Comparison of ENCODE assay signal across 25 mouse cellular contexts in genomic region chr2:163525761-163526243, GRCm38 (mm10). TPM values are rescaled to one million over a fixed set of nuclear protein-coding genes. Genes with fewer than 3 reads are reported as not detected.
DNase-seq lines count a peak whose midpoint lies in the region; ATAC-seq and TF ChIP-seq lines count a peak whose summit lies in the region.
"Had no signal": no experiment of that assay in that cellular context is flagged by ENCODE, and none has a peak within 500 bp of the region (broad histone marks: within the 10 kb centered on the region; RNA-seq: fewer than 3 reads in every experiment).

No protein-coding gene starts in this region.

- no peak overlapping the region for H3K4me2 ChIP-seq in liver, embryonic 12.5 days
- H3K4me2 ChIP-seq: embryonic facial prominence, embryonic 15.5 days; forebrain, embryonic 12.5 days; heart, embryonic 15.5 days; liver, embryonic 13.5 days; neural tube, embryonic 12.5 days had no signal

- no peak overlapping the region for H3K4me3 ChIP-seq in liver, adult 2 months (ENCODE audit: insufficient read depth, low read depth, low read length)
- H3K4me3 ChIP-seq in liver, embryonic 12.5 days = no peak overlapping the region
- no peak overlapping the region for H3K4me3 ChIP-seq in MEL (ENCODE audit: control insufficient read depth in 1 of 2, insufficient read depth in 1 of 2, low read depth in 2 of 2, low read length in 2 of 2)
- H3K4me3 ChIP-seq: embryonic facial prominence, embryonic 15.5 days; forebrain, embryonic 12.5 days; heart, embryonic 15.5 days; liver, embryonic 13.5 days; megakaryocyte, embryonic 14.5 days; neural tube, embryonic 12.5 days had no signal

- TF ChIP-seq RAD21 in MEL (IDR thresholded peaks at IDR 0.05; ENCODE audit: low read depth, low read length) = no peak

- no peak overlapping the region for H3K27ac ChIP-seq in liver, adult 2 months (replicated peaks; ENCODE audit: insufficient read depth, low read depth, low read length)
- H3K27ac ChIP-seq in liver, embryonic 12.5 days = no peak overlapping the region
- peak overlapping the region; percentile 54; the same call in 1 of the 2 replicates for H3K27ac ChIP-seq in MEL (ENCODE audit: control insufficient read depth, low read depth, low read length)
- H3K27ac ChIP-seq: embryonic facial prominence, embryonic 15.5 days; forebrain, embryonic 12.5 days; heart, embryonic 15.5 days; liver, embryonic 13.5 days; neural tube, embryonic 12.5 days had no signal

- no peaks in the 10 kb centered on the region for H3K9me3 ChIP-seq in liver, embryonic 12.5 days (replicated peaks)
- no peaks in the 10 kb centered on the region for H3K9me3 ChIP-seq in MEL (replicated peaks; ENCODE audit: insufficient read depth, low read length)
- H3K9me3 ChIP-seq: embryonic facial prominence, embryonic 15.5 days; forebrain, embryonic 12.5 days; G1E; heart, embryonic 15.5 days; liver, embryonic 13.5 days; megakaryocyte, embryonic 14.5 days; neural tube, embryonic 12.5 days had no signal

- TF ChIP-seq EP300 in MEL (IDR thresholded peaks at IDR 0.05; ENCODE audit: low read depth in 1 of 2, low read length in 2 of 2) = peak; percentile 92 to 98

- H3K27me3 ChIP-seq in liver, adult 2 months (ENCODE audit: control insufficient read depth, insufficient read depth, low read length) = no peaks in the 10 kb centered on the region
- H3K27me3 ChIP-seq in liver, embryonic 12.5 days (replicated peaks) = 0 out of 2 replicates have a peak, but pooled peaks cover 7% of the 10 kb centered on the region
- no peaks in the 10 kb centered on the region for H3K27me3 ChIP-seq in MEL (ENCODE audit: control insufficient read depth in 1 of 2, insufficient read depth in 2 of 2, low read length in 2 of 2)
- H3K27me3 ChIP-seq: embryonic facial prominence, embryonic 15.5 days; forebrain, embryonic 12.5 days; heart, embryonic 15.5 days; liver, embryonic 13.5 days; neural tube, embryonic 12.5 days had no signal

- TF ChIP-seq POLR2A in liver, adult 2 months (IDR thresholded peaks at IDR 0.05; ENCODE audit: extremely low read depth, insufficient read depth, low read length) = no peak
- no peak for TF ChIP-seq POLR2A in MEL (IDR thresholded peaks at IDR 0.05; ENCODE audit: control insufficient read depth in 1 of 2, insufficient read depth in 1 of 2, low read depth in 1 of 2, low read length in 2 of 2, poor library complexity in 1 of 2)

- whole genome bisulfite sequencing in liver, adult 2 months = 71% methylated on average over 7 of the region's 7 CpGs
- WGBS in liver, embryonic 12.5 days (ENCODE audit: insufficient replicate concordance) = 45% methylated on average over 7 of the region's 7 CpGs

- TF ChIP-seq CTCF in liver, adult 2 months (IDR thresholded peaks at IDR 0.05; ENCODE audit: low read depth, low read length) = peak; percentile 38
- TF ChIP-seq CTCF in MEL (IDR thresholded peaks at IDR 0.05 in 2 of 3, conservative IDR thresholded peaks at IDR 0.05 in 1 of 3; ENCODE audit: control insufficient read depth in 1 of 3, insufficient read depth in 1 of 3, low read depth in 2 of 3, low read length in 3 of 3, poor library complexity in 1 of 3, severe bottlenecking in 1 of 3) = peak; percentile 5 to 24 (median 8); a peak in 2 of 6 replicates

- H3K9ac ChIP-seq in liver, adult 2 months (ENCODE audit: low read depth, low read length) = no peak overlapping the region
- H3K9ac ChIP-seq in liver, embryonic 12.5 days = no peak overlapping the region
- no peak overlapping the region for H3K9ac ChIP-seq in MEL (ENCODE audit: control insufficient read depth, low read depth, low read length, poor library complexity, severe bottlenecking)
- H3K9ac ChIP-seq: embryonic facial prominence, embryonic 15.5 days; forebrain, embryonic 12.5 days; heart, embryonic 15.5 days; liver, embryonic 13.5 days; neural tube, embryonic 12.5 days had no signal

- H3K79me2 ChIP-seq in liver, adult 2 months (ENCODE audit: control insufficient read depth, insufficient read depth, low read length) = no peaks in the 10 kb centered on the region
- no peaks in the 10 kb centered on the region for H3K79me2 ChIP-seq in MEL (ENCODE audit: control insufficient read depth, insufficient read depth, low read length, poor library complexity)

- DNase-seq in cerebellum, postnatal 10 days = peak; percentile 28 to 53
- no peak for DNase-seq in cerebellum, postnatal 4 days (ENCODE audit: low spot score in 2 of 2)
- no peak for DNase-seq in liver, adult 2 months (ENCODE audit: extremely low read depth, low read depth, low spot score)
- DNase-seq in MEL (ENCODE audit: low read depth, low spot score) = peak; percentile 72
- no peak for DNase-seq in ovary, postnatal 10 days (ENCODE audit: low spot score)
- DNase-seq: cerebellum, adult 11 months; kidney, postnatal 36 days; liver, embryonic 13.5 days had no signal

- ATAC-seq in liver, embryonic 12.5 days = no peak
- ATAC-seq in megakaryocyte-erythroid progenitor cell, adult 5-6 weeks (replicated peaks; ENCODE audit: low FRiP score, low TSS enrichment, poor library complexity, severe bottlenecking) = peak; percentile 41; the same call in 1 of the 2 replicates
- no peak for ATAC-seq in monocyte, adult 5-6 weeks (replicated peaks; ENCODE audit: insufficient number of reproducible peaks, low FRiP score, low TSS enrichment, poor library complexity, severe bottlenecking)
- ATAC-seq: intestine, embryonic 16.5 days had no signal

- peaks cover 5% of the 10 kb centered on the region for H3K36me3 ChIP-seq in liver, adult 2 months (ENCODE audit: control insufficient read depth, insufficient read depth, low read length)
- H3K36me3 ChIP-seq in liver, embryonic 12.5 days = no peaks in the 10 kb centered on the region
- H3K36me3 ChIP-seq in MEL (ENCODE audit: control insufficient read depth in 1 of 2, insufficient read depth in 2 of 2, low read length in 2 of 2) = peaks cover 0 to 23% of the 10 kb centered on the region in 2 experiments; a peak in 2 of 4 replicates
- H3K36me3 ChIP-seq: embryonic facial prominence, embryonic 15.5 days; forebrain, embryonic 12.5 days; G1E; heart, embryonic 15.5 days; liver, embryonic 13.5 days; neural tube, embryonic 12.5 days had no signal

- no peaks in the 10 kb centered on the region for H3K4me1 ChIP-seq in liver, adult 2 months (ENCODE audit: control insufficient read depth, insufficient read depth, low read length)
- no peaks in the 10 kb centered on the region for H3K4me1 ChIP-seq in liver, embryonic 12.5 days
- H3K4me1 ChIP-seq in MEL (ENCODE audit: control insufficient read depth in 1 of 2, insufficient read depth in 2 of 2, low read length in 2 of 2) = peaks cover 15 to 24% of the 10 kb centered on the region in 2 experiments
- H3K4me1 ChIP-seq: embryonic facial prominence, embryonic 15.5 days; forebrain, embryonic 12.5 days; heart, embryonic 15.5 days; liver, embryonic 13.5 days; megakaryocyte, embryonic 14.5 days; neural tube, embryonic 12.5 days had no signal

TF ChIP-seq in MEL, 35 proteins besides CTCF, POLR2A, EP300 and RAD21 (continues in another document):
- TF ChIP-seq GATA1 (IDR thresholded peaks at IDR 0.05; ENCODE audit: low read depth, low read length) (peak; percentile 96), TAL1 (IDR thresholded peaks at IDR 0.05; ENCODE audit: low read length) (peak; percentile 43), MAX (IDR thresholded peaks at IDR 0.05; ENCODE audit: low read length) (no peak), BHLHE40 (IDR thresholded peaks at IDR 0.05; ENCODE audit: borderline replicate concordance, low read depth, low read length) (peak; percentile 62; the same call in 1 of the 2 replicates), ETS1 (IDR thresholded peaks at IDR 0.05; ENCODE audit: low read depth, low read length) (peak; percentile 79), TCF12 (IDR thresholded peaks at IDR 0.05; ENCODE audit: low read depth, low read length) (peak; percentile 89), HCFC1 (IDR thresholded peaks at IDR 0.05; ENCODE audit: low read depth, low read length) (no peak), NRF1 (IDR thresholded peaks at IDR 0.05; ENCODE audit: insufficient read depth, low read depth, low read length, poor library complexity, severe bottlenecking) (no peak), POLR2AphosphoS5 (IDR thresholded peaks at IDR 0.05; ENCODE audit: borderline replicate concordance, low read depth, low read length) (no peak), CHD2 (IDR thresholded peaks at IDR 0.05; ENCODE audit: low read length) (no peak), UBTF (IDR thresholded peaks at IDR 0.05; ENCODE audit: borderline replicate concordance, insufficient read depth, low read depth, low read length) (no peak)

RNA-seq across cellular contexts. Expression of gene Hnf4a, which starts 19.2 kb away (rescaled TPM):
- 164 and 213 TPM in 2 replicates for total RNA-seq in liver, adult 2 months (2014; rRNA removed)
- 260 and 313 TPM in 2 replicates for polyA plus RNA-seq in liver, adult 2 months (2012; rRNA removed)
- polyA plus RNA-seq in liver, embryonic 12.5 days (2016; fragmentation: Nextera tagmentation; extraction: Ambion mirVana) = 15.1 and 15.4 TPM in 2 replicates
- total RNA-seq in MEL (2012; rRNA removed) = 0.29 and 0.39 TPM in 2 replicates
- polyA plus RNA-seq in MEL (2012; ENCODE audit: insufficient read depth in 1 of 2, insufficient read length in 2 of 2, low read depth in 1 of 2, low replicate concordance in 2 of 2, missing spikeins in 1 of 2) = 1 to 10 TPM in 1 of 2 experiments, not detected in 1; 1.1 TPM
- total RNA-seq in megakaryocyte-erythroid progenitor cell, adult 5-6 weeks (2014; fragmentation: Nextera tagmentation) = 0.31 TPM in 1 of 2 replicates, not detected in the other
- total RNA-seq in megakaryocyte-erythroid progenitor cell, adult 5-6 weeks (2017) = 0.56 and 0.84 TPM in 2 replicates
- total RNA-seq in monocyte, adult 5-6 weeks (2017) = not detected in 3 replicates
- total RNA-seq: layer of hippocampus, postnatal 25 days; left cerebral cortex, postnatal 36 days; midbrain, postnatal 0 days had no signal
- polyA plus RNA-seq: C2C12; embryonic facial prominence, embryonic 15.5 days; forebrain, embryonic 12.5 days; heart, embryonic 15.5 days; hindbrain, embryonic 11.5 days; midbrain, postnatal 0 days; neural tube, embryonic 12.5 days had no signal

RNA-seq across cellular contexts. Expression of gene R3hdml, which starts 33.7 kb away (rescaled TPM):
- not detected in 2 replicates for total RNA-seq in liver, adult 2 months (2014; rRNA removed)
- not detected in 2 replicates for polyA plus RNA-seq in liver, adult 2 months (2012; rRNA removed)
- polyA plus RNA-seq in liver, embryonic 12.5 days (2016; fragmentation: Nextera tagmentation; extraction: Ambion mirVana) = not detected in 2 replicates
- total RNA-seq in MEL (2012; rRNA removed) = not detected in 2 replicates
- not detected for polyA plus RNA-seq in MEL (2012; ENCODE audit: insufficient read depth in 1 of 2, insufficient read length in 2 of 2, low read depth in 1 of 2, low replicate concordance in 2 of 2, missing spikeins in 1 of 2)
- not detected in 2 replicates for total RNA-seq in megakaryocyte-erythroid progenitor cell, adult 5-6 weeks (2014; fragmentation: Nextera tagmentation)
- total RNA-seq in megakaryocyte-erythroid progenitor cell, adult 5-6 weeks (2017) = not detected in 2 replicates
- not detected in 3 replicates for total RNA-seq in monocyte, adult 5-6 weeks (2017)
- total RNA-seq: G1E; layer of hippocampus, postnatal 25 days; left cerebral cortex, postnatal 36 days had no signal
- polyA plus RNA-seq: forebrain, embryonic 12.5 days; G1E; gonadal fat pad, adult 2 months; heart, embryonic 15.5 days; liver, embryonic 13.5 days; neural tube, embryonic 12.5 days; urinary bladder, adult 2 months had no signal

RNA-seq across cellular contexts. Expression of gene Fitm2, which starts 53.4 kb away (rescaled TPM):
- total RNA-seq in liver, adult 2 months (2014; rRNA removed) = 19.5 and 20.1 TPM in 2 replicates
- polyA plus RNA-seq in liver, adult 2 months (2012; rRNA removed) = 19.8 and 20.9 TPM in 2 replicates
- 6.7 and 7.0 TPM in 2 replicates for polyA plus RNA-seq in liver, embryonic 12.5 days (2016; fragmentation: Nextera tagmentation; extraction: Ambion mirVana)
- 7.6 and 10.6 TPM in 2 replicates for total RNA-seq in MEL (2012; rRNA removed)
- polyA plus RNA-seq in MEL (2012; ENCODE audit: insufficient read depth in 1 of 2, insufficient read length in 2 of 2, low read depth in 1 of 2, low replicate concordance in 2 of 2, missing spikeins in 1 of 2) = 10 to 100 TPM in 1 of 2 experiments, 1 to 10 TPM in 1; 6.6 to 60.9 TPM
- total RNA-seq in megakaryocyte-erythroid progenitor cell, adult 5-6 weeks (2014; fragmentation: Nextera tagmentation) = 3.3 and 6.6 TPM in 2 replicates
- total RNA-seq in megakaryocyte-erythroid progenitor cell, adult 5-6 weeks (2017) = 6.2 and 8.8 TPM in 2 replicates
- total RNA-seq in monocyte, adult 5-6 weeks (2017) = 2.2 to 3.4 TPM (median 3.2 TPM) in 3 replicates

Comparison
In these comparisons a context has a peak if more than half of its experiments do, and no peak if none do; other contexts are left out.
1. DNase-seq: peak in cerebellum, postnatal 10 days (2 of 2) and MEL (single experiment); none in cerebellum, postnatal 4 days (0 of 2), liver, adult 2 months (single experiment) and ovary, postnatal 10 days (single experiment).
2. RNA of gene Hnf4a, which starts 19.2 kb away (total RNA-seq): 164 to 213 TPM in liver, adult 2 months; 0.31 to 0.84 TPM in megakaryocyte-erythroid progenitor cell, adult 5-6 weeks, 0.29 to 0.39 TPM in MEL and not detected in monocyte, adult 5-6 weeks; every median in the first group is over 10 times any median in the second.